In genomic region chr14:32165278-32166061, GRCm38 (mm10) we compare ENCODE assay signal across 8 mouse cellular contexts. TPM values are rescaled to one million over a fixed set of nuclear protein-coding genes. Genes with fewer than 3 reads are reported as not detected.
DNase-seq lines count a peak whose midpoint lies in the region; ATAC-seq and TF ChIP-seq lines count a peak whose summit lies in the region.

No protein-coding gene starts in this region.

- no peaks in the 10 kb centered on the region for H3K9me3 ChIP-seq in G1E (replicated peaks)
- H3K9me3 ChIP-seq in forebrain, embryonic 15.5 days: no peaks in the 10 kb centered on the region
- no peaks in the 10 kb centered on the region for H3K9me3 ChIP-seq in lung, postnatal 0 days (ENCODE audit: low read length)

- intact Hi-C loops in heart, postnatal 36 days (cut with DNase I): no loop called here

- H3K4me2 ChIP-seq in forebrain, embryonic 15.5 days (replicated peaks): peak overlapping the region; percentile 98
- peak overlapping the region; percentile 88 for H3K4me2 ChIP-seq in lung, postnatal 0 days (replicated peaks; ENCODE audit: low read depth, low read length)

- H3K9ac ChIP-seq in forebrain, embryonic 15.5 days (replicated peaks): peak overlapping the region; percentile 59
- peak overlapping the region; percentile 24 for H3K9ac ChIP-seq in lung, postnatal 0 days (replicated peaks; ENCODE audit: low read depth)

- no peak for TF ChIP-seq EP300 in lung, postnatal 0 days (IDR thresholded peaks at IDR 0.05)

- H3K27ac ChIP-seq in forebrain, embryonic 15.5 days (replicated peaks): no peak overlapping the region
- peak overlapping the region; percentile 43 for H3K27ac ChIP-seq in lung, postnatal 0 days (ENCODE audit: low read length)

- peaks cover 28% of the 10 kb centered on the region for H3K36me3 ChIP-seq in G1E (replicated peaks)
- H3K36me3 ChIP-seq in forebrain, embryonic 15.5 days: no peaks in the 10 kb centered on the region
- H3K36me3 ChIP-seq in lung, postnatal 0 days (ENCODE audit: insufficient read depth, low read length): no peaks in the 10 kb centered on the region

- H3K4me3 ChIP-seq in G1E (ENCODE audit: low read depth, low read length): peak overlapping the region; percentile 72
- H3K4me3 ChIP-seq in forebrain, embryonic 15.5 days: peak overlapping the region; percentile 46
- peak overlapping the region; percentile 49 for H3K4me3 ChIP-seq in lung, postnatal 0 days (ENCODE audit: low read depth, low read length)

- no peak for TF ChIP-seq CTCF in G1E (IDR thresholded peaks at IDR 0.05; ENCODE audit: low read depth, low read length)
- no peak for TF ChIP-seq CTCF in lung, postnatal 0 days (IDR thresholded peaks at IDR 0.05)

- peaks cover 68% of the 10 kb centered on the region for H3K4me1 ChIP-seq in G1E (ENCODE audit: insufficient read depth, low read depth, low read length)
- peaks cover 25% of the 10 kb centered on the region for H3K4me1 ChIP-seq in forebrain, embryonic 15.5 days
- H3K4me1 ChIP-seq in lung, postnatal 0 days (ENCODE audit: insufficient read depth, low read depth, low read length): peaks cover 25% of the 10 kb centered on the region

- under 1% methylated on average over 42 of the region's 42 CpGs for WGBS in forebrain, embryonic 15.5 days
- WGBS in lung, postnatal 0 days: under 1% methylated on average over 40 of the region's 42 CpGs

- ATAC-seq in G1E (ENCODE audit: extremely low read depth, insufficient number of reproducible peaks, low FRiP score, poor library complexity, severe bottlenecking): peak; percentile 31
- no peak for ATAC-seq in forebrain, embryonic 15.5 days (replicated peaks)
- peak; percentile 77 for ATAC-seq in lung, postnatal 0 days

- peak; percentile 48 for DNase-seq in G1E (ENCODE audit: low spot score)
- peak; percentile 89 for DNase-seq in cerebellum, adult 11-12 months
- DNase-seq in heart, postnatal 36 days: peak; percentile 68 to 69
- DNase-seq in layer of hippocampus, adult 8-10 months (ENCODE audit: low spot score in 2 of 2): peak; percentile 19 to 23
- peak; percentile 84 for DNase-seq in lung, postnatal 0 days (ENCODE audit: low spot score)
- DNase-seq in ovary, postnatal 10 days (ENCODE audit: low spot score): peak; percentile 60
- peak; percentile 87 for DNase-seq in thymus, postnatal 14 days

- no peaks in the 10 kb centered on the region for H3K27me3 ChIP-seq in G1E (ENCODE audit: insufficient read depth, low read length)
- H3K27me3 ChIP-seq in forebrain, embryonic 15.5 days: no peaks in the 10 kb centered on the region
- no peaks in the 10 kb centered on the region for H3K27me3 ChIP-seq in lung, postnatal 0 days (replicated peaks; ENCODE audit: insufficient read depth, low read length)

RNA-seq across cellular contexts. Expression of gene Ncoa4, which starts 5.8 kb away (rescaled TPM):
- total RNA-seq in G1E (2014; fragmentation: Nextera tagmentation) (197 and 228 TPM in 2 replicates), G1E (2017) (256 and 288 TPM in 2 replicates)
- polyA plus RNA-seq in G1E (2012): 6.6 and 6.8 TPM in 2 replicates
- polyA plus RNA-seq in forebrain, embryonic 15.5 days (2015; fragmentation: Nextera tagmentation; extraction: Ambion mirVana): 103 and 112 TPM in 2 replicates
- total RNA-seq in heart, postnatal 36 days (2021): 100 to 1,000 TPM; 124 to 126 TPM
- 100 to 1,000 TPM; 101 to 113 (median 110) TPM for total RNA-seq in layer of hippocampus, adult 8-10 months (2022)
- polyA plus RNA-seq in lung, postnatal 0 days (2015; fragmentation: Nextera tagmentation; extraction: Ambion mirVana): 73.5 and 76.5 TPM in 2 replicates

RNA-seq across cellular contexts. Expression of gene Msmb, which starts 23.6 kb away (rescaled TPM):
- total RNA-seq in G1E (2014; fragmentation: Nextera tagmentation) (2.1 TPM in 1 of 2 replicates, not detected in the other), G1E (2017) (0.41 and 0.44 TPM in 2 replicates)
- polyA plus RNA-seq in G1E (2012): not detected in 2 replicates
- polyA plus RNA-seq in forebrain, embryonic 15.5 days (2015; fragmentation: Nextera tagmentation; extraction: Ambion mirVana): not detected in 2 replicates
- not detected for total RNA-seq in heart, postnatal 36 days (2021)
- not detected for total RNA-seq in layer of hippocampus, adult 8-10 months (2022)
- polyA plus RNA-seq in lung, postnatal 0 days (2015; fragmentation: Nextera tagmentation; extraction: Ambion mirVana): not detected in 2 replicates

RNA-seq across cellular contexts. Expression of gene Timm23, which starts 36.2 kb away (rescaled TPM):
- total RNA-seq in G1E (2014; fragmentation: Nextera tagmentation): 349 and 453 TPM in 2 replicates
- 229 and 240 TPM in 2 replicates for total RNA-seq in G1E (2017)
- polyA plus RNA-seq in G1E (2012): 468 and 573 TPM in 2 replicates
- polyA plus RNA-seq in forebrain, embryonic 15.5 days (2015; fragmentation: Nextera tagmentation; extraction: Ambion mirVana): 221 and 228 TPM in 2 replicates
- total RNA-seq in heart, postnatal 36 days (2021): 100 to 1,000 TPM; 218 to 234 TPM
- total RNA-seq in layer of hippocampus, adult 8-10 months (2022): 10 to 100 TPM; 55.7 to 79.0 (median 66.2) TPM
- 151 and 160 TPM in 2 replicates for polyA plus RNA-seq in lung, postnatal 0 days (2015; fragmentation: Nextera tagmentation; extraction: Ambion mirVana)

RNA-seq across cellular contexts. Expression of gene Parg, which starts 36.3 kb away (rescaled TPM):
- total RNA-seq in G1E (2014; fragmentation: Nextera tagmentation) (74.7 and 97.6 TPM in 2 replicates), G1E (2017) (105 and 123 TPM in 2 replicates)
- 33.1 and 33.9 TPM in 2 replicates for polyA plus RNA-seq in G1E (2012)
- polyA plus RNA-seq in forebrain, embryonic 15.5 days (2015; fragmentation: Nextera tagmentation; extraction: Ambion mirVana): 39.8 and 41.7 TPM in 2 replicates
- 10 to 100 TPM; 17.4 to 19.9 TPM for total RNA-seq in heart, postnatal 36 days (2021)
- 10 to 100 TPM; 37.5 to 47.8 (median 40.3) TPM for total RNA-seq in layer of hippocampus, adult 8-10 months (2022)
- polyA plus RNA-seq in lung, postnatal 0 days (2015; fragmentation: Nextera tagmentation; extraction: Ambion mirVana): 16.5 and 20.2 TPM in 2 replicates

Comparison
In these comparisons a context has a peak if more than half of its experiments do, and no peak if none do; other contexts are left out.
1. DNase-seq: peak in every context shown above with its lines; median percentile 89 in cerebellum, adult 11-12 months; 87 in thymus, postnatal 14 days; 84 in lung, postnatal 0 days; 68 in heart, postnatal 36 days; 60 in ovary, postnatal 10 days; 48 in G1E; 21 in layer of hippocampus, adult 8-10 months.